Mouse (Mus musculus): ENCODE data around the gene Syne4. TPM values are rescaled to one million over a fixed set of nuclear protein-coding genes. Genes with fewer than 3 reads are reported as not detected.

The Syne4 gene
- polyA plus RNA-seq, 1 experiment from 2014 or later, result 54.0 TPM

DNA sequence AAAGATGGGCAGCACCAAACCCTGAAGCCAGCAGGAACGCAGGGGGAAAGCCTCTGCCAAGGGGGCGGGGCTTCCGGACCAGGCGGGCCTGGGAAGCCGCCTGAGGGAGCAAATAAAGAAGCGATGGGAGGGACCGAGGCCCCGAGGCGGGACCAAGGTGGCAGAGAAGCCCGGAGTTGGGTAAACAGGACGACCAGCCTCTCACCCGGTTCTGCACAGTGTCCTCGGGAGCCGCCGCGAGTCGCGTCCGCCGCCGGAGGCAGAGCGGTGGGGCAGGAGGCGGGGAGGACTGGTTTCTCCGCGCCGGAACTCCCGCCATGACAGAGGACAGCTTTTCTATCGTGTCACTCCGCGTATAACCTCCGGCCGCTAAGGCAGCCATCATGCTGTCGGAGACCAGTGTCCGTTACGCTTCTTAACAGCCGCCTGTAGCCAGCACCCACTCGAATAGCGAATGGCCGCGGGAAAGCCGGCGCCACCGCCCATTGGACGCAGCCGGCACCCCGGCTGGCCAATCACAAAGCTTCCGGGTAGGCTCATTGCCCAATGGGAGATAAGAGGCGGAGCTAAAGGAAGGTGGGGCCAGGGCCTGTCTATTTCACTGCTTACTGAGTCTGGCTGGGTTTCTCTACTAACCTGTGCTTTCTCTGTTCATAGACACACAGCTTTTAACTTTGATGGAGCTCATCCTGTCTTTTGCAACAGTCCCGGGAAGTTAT, 34.5 kb upstream of the Syne4 start, which contains the start of the genes Thap8 and Wdr62:
Gene Thap8, plus strand, starts transcription at position 144 of the 719 bp plus-strand sequence.
Gene Wdr62, minus strand, starts transcription at position 469 of the 719 bp plus-strand sequence.
- H3K9me3 ChIP-seq (replicated peaks; ENCODE audit: control insufficient read depth, low read length), result no peaks in the 10 kb centered on the region
- peak within 1 kb of the TSS; percentile 99 for H3K27ac ChIP-seq (ENCODE audit: low read length)
- H3K36me3 ChIP-seq (ENCODE audit: control insufficient read depth, insufficient read depth, low read length), result no peaks in the 10 kb centered on the region
- peak within 1 kb of the TSS; percentile 96 for H3K4me2 ChIP-seq (ENCODE audit: low read depth, low read length)
- H3K27me3 ChIP-seq (ENCODE audit: control insufficient read depth, insufficient read depth, low read length), result no peaks in the 10 kb centered on the region
- 0 out of 2 replicates have a peak, but pooled peaks cover 3% of the 10 kb centered on the region for H3K4me1 ChIP-seq (ENCODE audit: control insufficient read depth, insufficient read depth, low read length)
- peak within 1 kb of the TSS; percentile 68 for H3K9ac ChIP-seq (ENCODE audit: low read length)
- peak; percentile 96 for ATAC-seq (ENCODE audit: insufficient read depth, low FRiP score)
- WGBS, result under 1% methylated on average over 49 of the region's 49 CpGs
- peak within 1 kb of the TSS; percentile 86 for H3K4me3 ChIP-seq (replicated peaks; ENCODE audit: low read length)

GRCm38 (mm10) chr7:30280670-30281138, 33.9 kb upstream of the Syne4 start:
- Histone ChIP-seq H3K4me3 (replicated peaks; ENCODE audit: low read length) (peak overlapping the region; percentile 86), H3K4me1 (ENCODE audit: control insufficient read depth, insufficient read depth, low read length) (0 out of 2 replicates have a peak, but pooled peaks cover 3% of the 10 kb centered on the region), H3K4me2 (ENCODE audit: low read depth, low read length) (peak overlapping the region; percentile 96), H3K9me3 (replicated peaks; ENCODE audit: control insufficient read depth, low read length) (no peaks in the 10 kb centered on the region), H3K27me3 (ENCODE audit: control insufficient read depth, insufficient read depth, low read length) (no peaks in the 10 kb centered on the region), H3K9ac (ENCODE audit: low read length) (peak overlapping the region; percentile 68), H3K36me3 (ENCODE audit: control insufficient read depth, insufficient read depth, low read length) (no peaks in the 10 kb centered on the region), H3K27ac (ENCODE audit: low read length) (peak overlapping the region; percentile 99)
- peak; percentile 82 for ATAC-seq (ENCODE audit: insufficient read depth, low FRiP score)
- WGBS, result under 1% methylated on average over 20 of the region's 20 CpGs

DNA sequence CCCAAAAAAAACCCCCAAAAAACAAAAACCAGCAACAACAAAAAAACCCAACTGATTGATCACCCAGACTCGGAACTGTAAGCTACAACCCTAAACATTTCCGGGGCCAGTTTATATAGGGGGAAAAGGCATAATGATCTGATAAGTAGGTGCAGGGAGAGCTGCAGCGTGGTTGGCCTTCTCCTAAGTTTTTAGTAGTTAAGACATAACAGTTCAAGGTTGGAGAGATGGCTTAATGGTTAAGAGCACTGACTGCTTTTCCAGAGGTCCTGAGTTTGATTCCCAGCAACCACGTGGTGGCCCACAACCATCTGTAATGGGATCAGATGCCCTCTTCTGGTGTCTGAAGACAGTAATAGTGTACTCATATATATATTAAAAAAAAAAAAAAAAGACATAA, 33.1 kb upstream of the Syne4 start:
- Histone ChIP-seq H3K27me3 (ENCODE audit: control insufficient read depth, insufficient read depth, low read length) (no peaks in the 10 kb centered on the region), H3K9me3 (replicated peaks; ENCODE audit: control insufficient read depth, low read length) (no peaks in the 10 kb centered on the region), H3K4me2 (ENCODE audit: low read depth, low read length) (no peak overlapping the region), H3K9ac (ENCODE audit: low read length) (no peak overlapping the region), H3K27ac (ENCODE audit: low read length) (no peak overlapping the region), H3K4me1 (ENCODE audit: control insufficient read depth, insufficient read depth, low read length) (0 out of 2 replicates have a peak, but pooled peaks cover 3% of the 10 kb centered on the region), H3K4me3 (replicated peaks; ENCODE audit: low read length) (no peak overlapping the region), H3K36me3 (ENCODE audit: control insufficient read depth, insufficient read depth, low read length) (no peaks in the 10 kb centered on the region)
- ATAC-seq (ENCODE audit: insufficient read depth, low FRiP score), result no peak
- 72% methylated on average over 4 of the region's 4 CpGs for WGBS

- WGBS, result 71% methylated on average over 7 of the region's 7 CpGs
- Histone ChIP-seq H3K9ac (ENCODE audit: low read length) (no peak overlapping the region), H3K4me2 (ENCODE audit: low read depth, low read length) (no peak overlapping the region), H3K4me1 (ENCODE audit: control insufficient read depth, insufficient read depth, low read length) (0 out of 2 replicates have a peak, but pooled peaks cover 3% of the 10 kb centered on the region), H3K4me3 (replicated peaks; ENCODE audit: low read length) (no peak overlapping the region), H3K36me3 (ENCODE audit: control insufficient read depth, insufficient read depth, low read length) (no peaks in the 10 kb centered on the region), H3K27ac (ENCODE audit: low read length) (no peak overlapping the region), H3K27me3 (ENCODE audit: control insufficient read depth, insufficient read depth, low read length) (no peaks in the 10 kb centered on the region), H3K9me3 (replicated peaks; ENCODE audit: control insufficient read depth, low read length) (no peaks in the 10 kb centered on the region)
- ATAC-seq (ENCODE audit: insufficient read depth, low FRiP score), result no peak
These were observed 31.9 kb upstream of the Syne4 start for GRCm38 (mm10) chr7:30282740-30283139.

DNA sequence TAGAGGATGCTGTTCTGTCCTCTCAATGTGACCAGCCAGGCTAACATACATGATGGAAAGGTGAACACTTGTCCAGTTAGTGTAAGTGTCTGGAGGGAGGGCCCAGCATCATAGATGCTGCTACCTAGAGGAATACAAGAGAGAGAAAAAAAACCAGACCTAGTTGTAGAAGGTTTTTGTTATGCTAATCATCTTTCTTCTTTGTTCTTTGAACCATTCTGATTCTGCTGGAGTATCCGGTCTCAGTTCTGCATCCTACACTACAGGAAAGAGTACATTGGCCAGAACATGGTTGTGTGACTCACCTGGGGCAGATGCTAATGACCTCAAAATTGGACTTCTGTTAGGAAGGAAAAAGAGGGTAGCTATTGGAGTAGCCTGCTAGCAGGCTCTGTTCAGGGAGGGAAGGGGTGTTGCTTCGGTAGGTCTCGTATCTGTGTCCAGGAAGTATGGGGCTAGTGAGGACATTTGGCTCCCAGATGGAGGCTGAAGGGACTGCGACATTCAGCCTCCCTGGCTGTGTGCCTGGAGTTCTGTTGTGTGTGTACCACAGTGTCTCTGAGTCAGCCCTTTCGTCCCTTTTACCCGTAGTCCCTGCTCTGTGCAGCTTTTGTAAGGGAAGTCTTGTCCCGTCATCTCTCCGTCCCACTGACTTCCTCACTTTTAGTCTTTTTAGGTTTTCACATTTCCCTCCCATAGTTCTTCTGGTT, 27.8 kb upstream of the Syne4 start:
- H3K4me2 ChIP-seq (ENCODE audit: low read depth, low read length), result no peak overlapping the region
- no peaks in the 10 kb centered on the region for H3K9me3 ChIP-seq (replicated peaks; ENCODE audit: control insufficient read depth, low read length)
- H3K27me3 ChIP-seq (ENCODE audit: control insufficient read depth, insufficient read depth, low read length), result no peaks in the 10 kb centered on the region
- H3K4me1 ChIP-seq (ENCODE audit: control insufficient read depth, insufficient read depth, low read length), result 0 out of 2 replicates have a peak, but pooled peaks cover under 1% of the 10 kb centered on the region
- H3K36me3 ChIP-seq (ENCODE audit: control insufficient read depth, insufficient read depth, low read length), result no peaks in the 10 kb centered on the region
- no peak overlapping the region for H3K4me3 ChIP-seq (replicated peaks; ENCODE audit: low read length)
- H3K9ac ChIP-seq (ENCODE audit: low read length), result no peak overlapping the region
- no peak for ATAC-seq (ENCODE audit: insufficient read depth, low FRiP score)
- no peak overlapping the region for H3K27ac ChIP-seq (ENCODE audit: low read length)
- 61% methylated on average over 8 of the region's 8 CpGs for WGBS

DNA sequence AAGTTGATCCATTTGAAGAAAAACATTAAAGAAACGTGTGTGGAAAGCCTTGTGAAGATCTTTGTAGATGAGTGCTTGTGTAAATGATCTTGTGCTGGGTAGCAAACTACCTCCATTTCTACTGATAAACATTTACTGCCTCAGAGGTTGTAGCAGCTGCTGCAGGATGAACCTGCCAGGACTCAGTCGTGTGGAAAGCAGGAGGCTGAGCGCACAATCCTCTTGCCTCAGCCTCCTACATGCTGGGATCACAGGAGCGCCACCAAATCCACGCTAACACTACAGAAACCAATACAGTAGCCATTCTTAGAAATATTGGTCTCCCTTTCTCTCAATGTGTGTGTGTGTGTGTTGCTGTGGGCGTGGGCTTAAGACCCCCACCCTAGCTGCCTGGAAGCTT, 26.6 kb upstream of the Syne4 start:
- no peak for ATAC-seq (ENCODE audit: insufficient read depth, low FRiP score)
- Histone ChIP-seq H3K4me2 (ENCODE audit: low read depth, low read length) (no peak overlapping the region), H3K27ac (ENCODE audit: low read length) (no peak overlapping the region), H3K27me3 (ENCODE audit: control insufficient read depth, insufficient read depth, low read length) (no peaks in the 10 kb centered on the region), H3K4me3 (replicated peaks; ENCODE audit: low read length) (no peak overlapping the region), H3K9me3 (replicated peaks; ENCODE audit: control insufficient read depth, low read length) (no peaks in the 10 kb centered on the region), H3K4me1 (ENCODE audit: control insufficient read depth, insufficient read depth, low read length) (0 out of 2 replicates have a peak, but pooled peaks cover 4% of the 10 kb centered on the region), H3K36me3 (ENCODE audit: control insufficient read depth, insufficient read depth, low read length) (no peaks in the 10 kb centered on the region), H3K9ac (ENCODE audit: low read length) (no peak overlapping the region)
- WGBS, result 59% methylated on average over 6 of the region's 6 CpGs

DNA sequence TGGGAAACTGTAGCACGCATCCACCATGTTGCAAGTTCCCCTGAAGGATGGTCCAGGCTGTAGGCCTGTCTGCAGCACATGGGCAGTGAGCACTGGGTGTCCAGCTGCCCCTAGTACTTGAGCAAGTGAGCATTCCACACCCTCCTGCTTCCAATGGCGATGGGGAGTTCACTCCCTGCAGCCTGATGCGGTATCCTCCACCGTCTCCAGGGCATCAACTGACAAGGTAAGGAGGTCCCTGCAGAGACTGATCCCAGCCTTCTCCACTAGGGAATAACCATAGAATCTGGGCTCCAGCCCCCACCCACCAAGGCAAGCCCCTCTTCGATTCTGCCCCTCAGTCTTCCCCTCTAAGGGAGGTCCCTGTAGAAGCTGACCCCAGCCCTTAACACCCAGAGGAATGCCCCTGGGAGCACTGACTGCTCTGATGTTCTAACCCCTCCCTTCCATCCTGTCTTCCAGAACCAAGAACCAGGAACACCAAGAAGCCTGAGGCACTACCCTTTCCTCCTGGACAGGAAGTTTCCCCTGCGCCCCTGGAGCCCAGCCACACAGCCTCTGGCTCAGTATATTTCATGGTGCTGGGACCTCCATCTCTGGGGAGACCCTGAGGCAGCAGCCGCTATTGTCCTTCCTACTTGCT, 25.4 kb upstream of the Syne4 start:
- no peak overlapping the region for H3K4me3 ChIP-seq (replicated peaks; ENCODE audit: low read length)
- H3K9ac ChIP-seq (ENCODE audit: low read length), result no peak overlapping the region
- no peak overlapping the region for H3K4me2 ChIP-seq (ENCODE audit: low read depth, low read length)
- no peaks in the 10 kb centered on the region for H3K27me3 ChIP-seq (ENCODE audit: control insufficient read depth, insufficient read depth, low read length)
- ATAC-seq (ENCODE audit: insufficient read depth, low FRiP score), result no peak
- H3K9me3 ChIP-seq (replicated peaks; ENCODE audit: control insufficient read depth, low read length), result no peaks in the 10 kb centered on the region
- H3K27ac ChIP-seq (ENCODE audit: low read length), result no peak overlapping the region
- no peaks in the 10 kb centered on the region for H3K36me3 ChIP-seq (ENCODE audit: control insufficient read depth, insufficient read depth, low read length)
- H3K4me1 ChIP-seq (ENCODE audit: control insufficient read depth, insufficient read depth, low read length), result 0 out of 2 replicates have a peak, but pooled peaks cover 6% of the 10 kb centered on the region
- WGBS, result 71% methylated on average over 7 of the region's 7 CpGs

DNA sequence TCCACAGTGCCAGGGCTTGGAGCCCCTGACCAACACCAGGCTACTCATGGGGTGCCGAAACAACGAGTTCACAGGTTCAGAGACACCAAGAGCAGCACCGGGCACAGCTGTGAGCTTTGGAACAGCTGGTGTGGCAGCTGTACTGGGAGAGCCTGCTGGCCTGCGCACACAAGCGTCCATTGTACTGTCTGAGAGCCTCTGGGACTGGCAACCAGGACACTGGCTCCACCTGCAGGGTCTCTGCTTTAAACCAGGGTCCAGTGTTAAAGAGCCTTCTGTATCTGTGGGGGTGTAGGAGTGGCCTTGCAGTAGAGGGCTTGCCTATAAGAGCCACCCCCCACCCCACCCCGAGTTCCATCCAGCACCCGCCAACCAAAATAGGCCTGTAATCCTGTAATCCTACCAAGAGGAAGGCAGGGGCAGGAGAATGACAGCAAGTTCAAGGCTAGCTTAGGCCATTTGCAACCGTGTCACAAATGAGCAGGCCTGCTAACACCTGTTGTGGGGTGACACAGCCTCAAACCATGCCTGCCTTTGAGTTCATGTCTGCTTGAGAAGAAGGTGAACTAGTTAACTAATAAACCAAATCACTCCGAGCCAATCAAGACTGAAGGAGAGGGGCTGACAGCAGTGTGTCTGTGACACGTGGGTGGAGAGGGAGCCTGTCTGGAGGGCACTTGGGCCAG, 24.8 kb upstream of the Syne4 start:
- Histone ChIP-seq H3K27ac (ENCODE audit: low read length) (no peak overlapping the region), H3K4me1 (ENCODE audit: control insufficient read depth, insufficient read depth, low read length) (0 out of 2 replicates have a peak, but pooled peaks cover 10% of the 10 kb centered on the region), H3K4me2 (ENCODE audit: low read depth, low read length) (no peak overlapping the region), H3K9me3 (replicated peaks; ENCODE audit: control insufficient read depth, low read length) (no peaks in the 10 kb centered on the region), H3K9ac (ENCODE audit: low read length) (no peak overlapping the region; the same call in 1 of the 2 replicates), H3K4me3 (replicated peaks; ENCODE audit: low read length) (no peak overlapping the region), H3K27me3 (ENCODE audit: control insufficient read depth, insufficient read depth, low read length) (no peaks in the 10 kb centered on the region), H3K36me3 (ENCODE audit: control insufficient read depth, insufficient read depth, low read length) (no peaks in the 10 kb centered on the region)
- 53% methylated on average over 10 of the region's 10 CpGs for WGBS
- ATAC-seq (ENCODE audit: insufficient read depth, low FRiP score), result no peak

Data from stomach, embryonic 16.5 days (tissue).